Mouse (Mus musculus) lung, postnatal 0 days (tissue): ENCODE measurements around the gene Tmem201.
A peak's percentile ranks its signal among the peaks of the same experiment; 100 is the strongest.

Experiments
- CTCF ChIP-seq: IDR thresholded peaks from 2 replicates; pipeline ENCODE4 v1.5.1; 2016; ENCODE audit warnings: antibody characterized with exemption, mild to moderate bottlenecking
- EP300 ChIP-seq: IDR thresholded peaks from 2 replicates; pipeline ENCODE4 v1.6.1; 2016; ENCODE audit warnings: antibody characterized with exemption, mild to moderate bottlenecking, control low read depth

- TF ChIP-seq CTCF (no peak), EP300 (peak; percentile 21; the same call in 1 of the 2 replicates)
Measured at GRCm38 (mm10) chr4:149758423-149758822, 20.6 kb upstream of the Tmem201 start.
